Mouse (Mus musculus): ENCODE measurements around the gene Tmtc1. TPM values are rescaled to one million over a fixed set of nuclear protein-coding genes. Genes with fewer than 3 reads are reported as not detected.
A peak's percentile ranks its signal among the peaks of the same experiment; 100 is the strongest.

Tmtc1 gene
- polyA plus RNA-seq, 1 experiment from 2014 or later, result 1.1 TPM

DNA sequence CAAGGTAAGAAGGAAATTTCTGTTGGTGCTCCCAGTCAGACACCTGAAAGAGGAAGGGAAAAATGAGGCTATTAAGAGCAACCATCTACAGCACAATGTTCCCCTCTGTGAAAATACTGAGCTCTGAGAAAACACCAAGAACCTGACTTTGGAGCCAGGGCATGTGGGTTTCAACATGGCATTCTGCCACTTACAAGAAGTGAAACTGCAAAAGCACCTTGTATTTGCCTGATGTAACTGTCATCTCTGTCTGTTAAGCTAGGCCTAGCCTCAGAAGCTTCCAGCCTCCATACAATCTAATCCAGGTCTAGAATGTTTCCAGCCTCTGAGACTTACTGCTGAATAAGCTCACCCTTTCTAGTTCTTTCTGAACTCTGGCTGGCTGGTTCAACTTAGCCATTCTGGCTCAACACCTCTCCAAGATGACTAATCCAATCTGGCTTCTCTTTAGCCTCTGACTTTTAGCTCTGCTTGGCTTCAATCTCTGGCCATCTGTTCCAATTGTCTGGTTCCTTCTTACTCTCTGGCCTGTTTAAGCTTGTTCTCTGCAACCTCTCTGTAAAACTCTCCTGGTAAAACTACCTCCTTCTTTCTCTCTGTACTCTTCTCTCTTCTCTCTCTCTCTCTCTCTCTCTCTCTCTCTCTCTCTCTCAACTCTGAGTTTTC, 107.8 kb downstream of the Tmtc1 start:
- no peaks in the 10 kb centered on the region for H3K27me3 ChIP-seq (ENCODE audit: control insufficient read depth, insufficient read depth, low read length)
- no peak overlapping the region for H3K9ac ChIP-seq (ENCODE audit: low read length)
- no peaks in the 10 kb centered on the region for H3K9me3 ChIP-seq (ENCODE audit: control insufficient read depth, low read length)
- peaks cover 3% of the 10 kb centered on the region; the same call in 1 of the 2 replicates for H3K4me1 ChIP-seq (replicated peaks; ENCODE audit: control insufficient read depth, insufficient read depth, low read length)
- no peak overlapping the region for H3K27ac ChIP-seq (ENCODE audit: low read depth, low read length)
- H3K4me3 ChIP-seq (ENCODE audit: low read depth, low read length), result no peak overlapping the region
- DNase-seq (ENCODE audit: low spot score), result no peak
- no peaks in the 10 kb centered on the region for H3K36me3 ChIP-seq (ENCODE audit: control insufficient read depth, insufficient read depth, low read length)
- H3K4me2 ChIP-seq (ENCODE audit: low read depth, low read length, severe bottlenecking), result no peak overlapping the region
- no peak for ATAC-seq (replicated peaks; ENCODE audit: low FRiP score)

DNA sequence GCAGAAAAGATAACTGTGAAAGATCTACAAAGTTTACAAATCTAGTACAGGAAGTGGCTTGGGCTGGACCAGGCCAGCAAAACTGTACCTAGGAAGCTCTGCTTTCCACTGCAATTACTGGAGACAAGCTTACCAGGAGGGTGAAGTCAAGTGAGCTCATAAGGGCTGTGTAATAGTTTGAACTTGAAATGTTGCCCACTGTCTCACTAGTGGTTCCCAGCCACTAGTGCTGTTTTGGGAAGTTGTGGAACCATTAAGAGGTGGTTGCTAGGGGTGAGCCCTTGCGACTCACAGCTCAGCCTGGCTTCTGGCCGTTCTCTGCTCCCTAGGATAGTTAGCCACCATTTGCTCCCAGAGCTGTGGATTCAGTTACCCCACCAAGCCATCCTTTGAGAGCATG, 112.3 kb downstream of the Tmtc1 start:
- H3K27ac ChIP-seq (ENCODE audit: low read depth, low read length), result no peak overlapping the region
- WGBS, result 78% methylated on average over 2 of the region's 2 CpGs
- no peak for ATAC-seq (replicated peaks; ENCODE audit: low FRiP score)
- H3K36me3 ChIP-seq (ENCODE audit: control insufficient read depth, insufficient read depth, low read length), result no peaks in the 10 kb centered on the region
- H3K27me3 ChIP-seq (ENCODE audit: control insufficient read depth, insufficient read depth, low read length), result no peaks in the 10 kb centered on the region
- no peaks in the 10 kb centered on the region for H3K9me3 ChIP-seq (ENCODE audit: control insufficient read depth, low read length)
- no peak overlapping the region for H3K4me2 ChIP-seq (ENCODE audit: low read depth, low read length, severe bottlenecking)
- DNase-seq (ENCODE audit: low spot score), result no peak
- H3K9ac ChIP-seq (ENCODE audit: low read length), result no peak overlapping the region
- H3K4me3 ChIP-seq (ENCODE audit: low read depth, low read length), result no peak overlapping the region
- H3K4me1 ChIP-seq (replicated peaks; ENCODE audit: control insufficient read depth, insufficient read depth, low read length), result 0 out of 2 replicates have a peak, but pooled peaks cover 3% of the 10 kb centered on the region

DNA sequence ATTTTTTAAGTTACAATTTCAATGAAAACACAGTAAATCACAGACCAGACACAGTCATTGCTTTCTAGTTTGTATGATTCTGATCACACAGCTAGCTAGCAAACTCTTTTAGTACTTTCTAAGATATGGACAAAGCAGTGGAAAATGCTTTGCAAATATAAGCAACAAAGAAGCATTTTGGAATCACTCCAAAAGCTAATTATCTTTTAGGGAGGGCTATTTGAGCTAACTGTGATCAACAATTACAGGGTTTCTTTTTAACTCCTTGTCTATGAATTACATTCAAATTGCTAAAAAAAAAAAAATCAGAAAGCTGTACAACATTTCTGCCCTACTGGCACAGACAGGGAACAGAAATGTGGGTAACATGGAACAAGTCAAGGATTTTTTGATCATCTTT, 114.2 kb downstream of the Tmtc1 start:
- H3K36me3 ChIP-seq (ENCODE audit: control insufficient read depth, insufficient read depth, low read length), result no peaks in the 10 kb centered on the region
- H3K4me3 ChIP-seq (ENCODE audit: low read depth, low read length), result no peak overlapping the region
- no peaks in the 10 kb centered on the region for H3K27me3 ChIP-seq (ENCODE audit: control insufficient read depth, insufficient read depth, low read length)
- H3K4me2 ChIP-seq (ENCODE audit: low read depth, low read length, severe bottlenecking), result no peak overlapping the region
- no peak overlapping the region for H3K9ac ChIP-seq (ENCODE audit: low read length)
- ATAC-seq (replicated peaks; ENCODE audit: low FRiP score), result no peak
- H3K27ac ChIP-seq (ENCODE audit: low read depth, low read length), result no peak overlapping the region
- no peak for DNase-seq (ENCODE audit: low spot score)
- H3K9me3 ChIP-seq (ENCODE audit: control insufficient read depth, low read length), result no peaks in the 10 kb centered on the region
- H3K4me1 ChIP-seq (replicated peaks; ENCODE audit: control insufficient read depth, insufficient read depth, low read length), result 0 out of 2 replicates have a peak, but pooled peaks cover 3% of the 10 kb centered on the region

DNA sequence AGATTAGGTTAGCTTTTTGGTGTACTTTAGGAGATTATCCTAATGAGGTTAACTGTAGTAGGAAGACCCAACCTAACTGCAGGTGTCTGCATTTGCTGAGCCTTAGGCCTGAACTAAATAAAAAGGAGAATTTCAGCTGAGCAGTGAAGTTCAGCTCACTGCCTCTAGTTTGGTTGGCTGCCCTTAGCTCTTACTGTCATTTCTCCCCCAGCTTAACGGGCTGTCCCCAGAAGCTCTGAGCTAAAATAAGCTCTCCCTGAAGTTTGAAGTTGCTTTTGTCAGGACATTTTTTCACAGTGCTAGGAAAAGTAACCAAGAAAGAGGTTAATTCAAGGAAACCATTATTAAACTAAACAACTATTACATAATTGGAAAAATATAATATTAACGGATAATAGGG, 115.3 kb downstream of the Tmtc1 start:
- no peak overlapping the region for H3K9ac ChIP-seq (ENCODE audit: low read length)
- H3K27me3 ChIP-seq (ENCODE audit: control insufficient read depth, insufficient read depth, low read length), result no peaks in the 10 kb centered on the region
- H3K27ac ChIP-seq (ENCODE audit: low read depth, low read length), result no peak overlapping the region
- no peak overlapping the region for H3K4me2 ChIP-seq (ENCODE audit: low read depth, low read length, severe bottlenecking)
- H3K9me3 ChIP-seq (ENCODE audit: control insufficient read depth, low read length), result no peaks in the 10 kb centered on the region
- DNase-seq (ENCODE audit: low spot score), result no peak
- no peaks in the 10 kb centered on the region for H3K36me3 ChIP-seq (ENCODE audit: control insufficient read depth, insufficient read depth, low read length)
- no peak for ATAC-seq (replicated peaks; ENCODE audit: low FRiP score)
- no peak overlapping the region for H3K4me3 ChIP-seq (ENCODE audit: low read depth, low read length)
- 0 out of 2 replicates have a peak, but pooled peaks cover 3% of the 10 kb centered on the region for H3K4me1 ChIP-seq (replicated peaks; ENCODE audit: control insufficient read depth, insufficient read depth, low read length)
- 82% methylated on average over 2 of the region's 2 CpGs for WGBS

DNA sequence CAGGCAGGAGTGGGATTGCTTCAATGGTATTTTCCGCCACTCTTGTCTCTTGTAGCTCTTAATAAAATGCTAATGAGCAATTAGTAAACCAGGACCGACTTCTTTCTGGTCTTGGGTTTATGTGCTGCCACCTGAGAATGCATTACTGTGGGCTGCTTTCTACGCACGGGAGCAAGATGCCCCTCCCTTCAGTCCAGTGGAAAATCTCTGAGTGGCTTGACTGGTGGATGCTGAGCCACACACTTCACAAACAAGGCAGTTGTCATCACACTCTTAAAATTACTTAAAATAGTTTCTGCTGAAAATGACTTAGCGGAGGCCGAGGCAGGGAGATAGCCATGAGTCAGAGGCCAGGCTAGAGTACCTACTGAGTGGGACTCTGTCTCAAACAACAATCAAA, 116.1 kb downstream of the Tmtc1 start:
- H3K9ac ChIP-seq (ENCODE audit: low read length), result no peak overlapping the region
- 0 out of 2 replicates have a peak, but pooled peaks cover 3% of the 10 kb centered on the region for H3K4me1 ChIP-seq (replicated peaks; ENCODE audit: control insufficient read depth, insufficient read depth, low read length)
- WGBS, result 56% methylated on average over 6 of the region's 6 CpGs
- ATAC-seq (replicated peaks; ENCODE audit: low FRiP score) (peak; percentile 58), DNase-seq (ENCODE audit: low spot score) (no peak)
- no peak overlapping the region for H3K27ac ChIP-seq (ENCODE audit: low read depth, low read length)
- H3K4me3 ChIP-seq (ENCODE audit: low read depth, low read length), result no peak overlapping the region
- H3K9me3 ChIP-seq (ENCODE audit: control insufficient read depth, low read length), result no peaks in the 10 kb centered on the region
- H3K36me3 ChIP-seq (ENCODE audit: control insufficient read depth, insufficient read depth, low read length), result no peaks in the 10 kb centered on the region
- H3K27me3 ChIP-seq (ENCODE audit: control insufficient read depth, insufficient read depth, low read length), result no peaks in the 10 kb centered on the region
- no peak overlapping the region for H3K4me2 ChIP-seq (ENCODE audit: low read depth, low read length, severe bottlenecking)

DNA sequence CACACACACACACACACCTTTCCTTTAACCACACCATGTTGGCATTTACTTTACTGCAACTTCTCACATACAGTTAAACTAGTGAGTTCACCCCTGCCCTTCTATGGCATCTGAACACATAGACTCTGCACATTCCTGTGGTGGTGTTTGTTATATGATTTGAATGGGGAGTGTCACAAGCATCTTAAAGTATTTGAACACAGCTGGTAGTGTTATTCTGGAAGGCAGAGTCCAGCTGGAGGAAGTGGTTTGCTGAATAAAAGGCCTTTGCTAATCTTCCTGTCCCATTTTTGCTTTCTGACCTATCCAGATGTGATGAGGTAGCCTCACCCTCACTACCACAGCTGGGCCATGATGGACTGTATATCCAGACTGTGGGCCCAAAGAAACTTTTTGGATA, 125.5 kb downstream of the Tmtc1 start:
- H3K4me2 ChIP-seq (ENCODE audit: low read depth, low read length, severe bottlenecking), result no peak overlapping the region
- H3K9me3 ChIP-seq (ENCODE audit: control insufficient read depth, low read length), result no peaks in the 10 kb centered on the region
- H3K27me3 ChIP-seq (ENCODE audit: control insufficient read depth, insufficient read depth, low read length), result no peaks in the 10 kb centered on the region
- ATAC-seq (replicated peaks; ENCODE audit: low FRiP score) (no peak), DNase-seq (ENCODE audit: low spot score) (no peak)
- H3K36me3 ChIP-seq (ENCODE audit: control insufficient read depth, insufficient read depth, low read length), result no peaks in the 10 kb centered on the region
- H3K4me3 ChIP-seq (ENCODE audit: low read depth, low read length), result no peak overlapping the region
- H3K4me1 ChIP-seq (replicated peaks; ENCODE audit: control insufficient read depth, insufficient read depth, low read length), result no peaks in the 10 kb centered on the region
- no peak overlapping the region for H3K27ac ChIP-seq (ENCODE audit: low read depth, low read length)
- no peak overlapping the region for H3K9ac ChIP-seq (ENCODE audit: low read length)

DNA sequence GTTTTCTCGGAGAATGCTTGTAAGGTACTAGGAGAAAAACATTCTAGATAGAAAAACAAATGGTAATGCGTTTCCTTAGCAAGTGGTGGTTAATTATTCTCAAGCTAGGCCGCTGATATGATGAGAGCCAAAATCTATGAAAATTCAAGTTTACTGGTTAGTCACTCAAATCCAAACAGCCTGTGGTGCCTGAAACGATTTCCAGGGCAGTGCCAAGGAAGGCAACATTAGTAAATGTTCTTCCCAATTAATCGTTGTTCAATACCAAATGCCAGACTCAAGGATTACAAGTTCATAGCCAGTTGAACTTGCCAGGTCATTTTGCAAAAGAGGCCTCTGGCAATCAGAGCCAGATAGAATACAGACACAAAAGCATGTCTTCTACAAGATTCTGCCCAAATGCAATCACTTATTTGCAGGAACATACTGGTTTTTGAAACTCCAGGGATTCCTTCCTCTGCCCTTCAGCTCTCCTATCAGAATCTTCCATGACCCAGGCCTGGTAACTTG, 128.6 kb downstream of the Tmtc1 start:
- ATAC-seq (replicated peaks; ENCODE audit: low FRiP score), result no peak
- Histone ChIP-seq H3K4me2 (ENCODE audit: low read depth, low read length, severe bottlenecking) (no peak overlapping the region), H3K27ac (ENCODE audit: low read depth, low read length) (no peak overlapping the region), H3K36me3 (ENCODE audit: control insufficient read depth, insufficient read depth, low read length) (no peaks in the 10 kb centered on the region), H3K4me1 (replicated peaks; ENCODE audit: control insufficient read depth, insufficient read depth, low read length) (no peaks in the 10 kb centered on the region), H3K27me3 (ENCODE audit: control insufficient read depth, insufficient read depth, low read length) (no peaks in the 10 kb centered on the region), H3K4me3 (ENCODE audit: low read depth, low read length) (no peak overlapping the region), H3K9ac (ENCODE audit: low read length) (no peak overlapping the region), H3K9me3 (ENCODE audit: control insufficient read depth, low read length) (no peaks in the 10 kb centered on the region)
- WGBS, result 83% methylated on average over 5 of the region's 5 CpGs
- DNase-seq (ENCODE audit: low spot score), result no peak

DNA sequence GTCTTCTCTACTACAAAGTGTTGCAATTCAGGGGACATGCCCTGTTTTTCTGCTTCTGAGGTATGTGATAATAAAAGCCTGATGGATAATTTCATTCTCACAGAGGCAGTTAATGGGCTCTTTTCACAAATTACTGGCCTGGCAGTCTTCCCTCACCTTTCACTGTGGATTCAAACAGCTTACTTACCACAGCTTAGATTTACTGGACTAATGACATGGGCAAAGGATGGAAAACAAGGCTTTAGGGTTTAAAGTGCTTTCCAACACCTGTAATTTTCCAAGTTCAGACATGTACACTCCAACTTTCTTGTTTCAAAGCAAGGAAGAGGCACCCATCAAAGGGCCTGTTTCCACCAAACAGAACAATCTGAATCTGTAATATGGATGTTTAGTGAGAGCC, 129.1 kb downstream of the Tmtc1 start:
- no peaks in the 10 kb centered on the region for H3K36me3 ChIP-seq (ENCODE audit: control insufficient read depth, insufficient read depth, low read length)
- H3K9ac ChIP-seq (ENCODE audit: low read length), result no peak overlapping the region
- no peak overlapping the region for H3K27ac ChIP-seq (ENCODE audit: low read depth, low read length)
- H3K9me3 ChIP-seq (ENCODE audit: control insufficient read depth, low read length), result no peaks in the 10 kb centered on the region
- DNase-seq (ENCODE audit: low spot score), result no peak
- H3K4me2 ChIP-seq (ENCODE audit: low read depth, low read length, severe bottlenecking), result no peak overlapping the region
- H3K27me3 ChIP-seq (ENCODE audit: control insufficient read depth, insufficient read depth, low read length), result no peaks in the 10 kb centered on the region
- no peak overlapping the region for H3K4me3 ChIP-seq (ENCODE audit: low read depth, low read length)
- no peaks in the 10 kb centered on the region for H3K4me1 ChIP-seq (replicated peaks; ENCODE audit: control insufficient read depth, insufficient read depth, low read length)
- no peak for ATAC-seq (replicated peaks; ENCODE audit: low FRiP score)

DNA sequence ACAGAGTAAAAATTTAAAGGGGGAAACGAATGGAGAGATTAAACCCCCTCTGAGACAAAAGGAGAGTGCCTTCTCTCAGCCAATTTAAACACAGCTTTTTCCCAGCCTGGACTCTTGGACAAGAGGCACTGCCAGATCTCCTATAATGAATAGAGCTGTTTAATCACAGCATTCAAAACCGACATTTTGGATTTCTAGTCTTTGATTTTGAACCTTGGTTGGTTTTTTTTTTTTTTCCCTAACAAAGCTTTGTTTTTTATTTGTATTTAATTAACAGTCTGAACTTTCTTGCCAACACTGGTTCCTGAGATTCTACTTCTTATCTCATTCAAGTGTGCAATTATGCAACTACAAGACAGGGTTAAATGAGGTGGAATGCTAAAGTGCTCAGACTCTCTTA, 133.2 kb downstream of the Tmtc1 start:
- Histone ChIP-seq H3K4me3 (ENCODE audit: low read depth, low read length) (no peak overlapping the region), H3K9me3 (ENCODE audit: control insufficient read depth, low read length) (no peaks in the 10 kb centered on the region), H3K27me3 (ENCODE audit: control insufficient read depth, insufficient read depth, low read length) (no peaks in the 10 kb centered on the region), H3K36me3 (ENCODE audit: control insufficient read depth, insufficient read depth, low read length) (no peaks in the 10 kb centered on the region), H3K4me2 (ENCODE audit: low read depth, low read length, severe bottlenecking) (no peak overlapping the region), H3K27ac (ENCODE audit: low read depth, low read length) (no peak overlapping the region), H3K9ac (ENCODE audit: low read length) (no peak overlapping the region), H3K4me1 (replicated peaks; ENCODE audit: control insufficient read depth, insufficient read depth, low read length) (no peaks in the 10 kb centered on the region)
- ATAC-seq (replicated peaks; ENCODE audit: low FRiP score) (0 out of 2 replicates have a peak, but pooled peaks have one; percentile 23), DNase-seq (ENCODE audit: low spot score) (no peak)
- WGBS, result 14% methylated on average over 2 of the region's 2 CpGs
